Mouse (Mus musculus): ENCODE measurements around the gene Tmem30c.
"Not testable (repeated sequence)": the region's sequence is repeated elsewhere in the genome, so short reads cannot be mapped to it uniquely, and the experiment has no call there.

The Tmem30c gene

GRCm38 (mm10) chr16:57231937-57232310 lies 60.7 kb downstream of the Tmem30c start:
- not testable (repeated sequence) for DNase-seq (ENCODE audit: low spot score in 2 of 2)

GRCm38 (mm10) chr16:57231089-57231936 lies 61.4 kb downstream of the Tmem30c start, which contains the start of gene Tbc1d23:
Gene Tbc1d23 (minus strand): TSS chr16:57231504.
- peak; percentile 89 to 98 for DNase-seq (ENCODE audit: low spot score in 2 of 2)

GRCm38 (mm10) chr16:57226444-57226843 lies 66.2 kb downstream of the Tmem30c start:
- DNase-seq (ENCODE audit: low spot score in 2 of 2): no peak

- DNase-seq (ENCODE audit: low spot score in 2 of 2): no peak
Observed at GRCm38 (mm10) chr16:57220361-57220760, 72.3 kb downstream of the Tmem30c start.

All from cerebellum, postnatal 4 days (tissue).